Mouse (Mus musculus): ENCODE results near the gene Pitpnm2. TPM values are rescaled to one million over a fixed set of nuclear protein-coding genes. Genes with fewer than 3 reads are reported as not detected.

Pitpnm2 gene
- polyA plus RNA-seq, 1 experiment from 2014 or later = 4.9 TPM

GRCm38 (mm10) chr5:124266821-124267220 lies 17.3 kb upstream of the Pitpnm2 start:
- H3K4me2 ChIP-seq = no peak overlapping the region
- ATAC-seq (replicated peaks; ENCODE audit: insufficient number of reproducible peaks, insufficient read depth, low FRiP score, low read depth) = no peak
- H3K4me1 ChIP-seq (replicated peaks) = peaks cover 11% of the 10 kb centered on the region
- H3K36me3 ChIP-seq = peaks cover 11% of the 10 kb centered on the region
- H3K27me3 ChIP-seq = no peaks in the 10 kb centered on the region
- H3K9ac ChIP-seq = no peak overlapping the region
- H3K4me3 ChIP-seq = no peak overlapping the region
- H3K9me3 ChIP-seq (replicated peaks) = no peaks in the 10 kb centered on the region
- WGBS = 34% methylated on average over 6 of the region's 6 CpGs
- H3K27ac ChIP-seq = no peak overlapping the region

GRCm38 (mm10) chr5:124263246-124263645 lies 13.7 kb upstream of the Pitpnm2 start:
- ATAC-seq (replicated peaks; ENCODE audit: insufficient number of reproducible peaks, insufficient read depth, low FRiP score, low read depth) = no peak

GRCm38 (mm10) chr5:124262090-124262489 lies 12.5 kb upstream of the Pitpnm2 start:
- Histone ChIP-seq H3K9me3 (replicated peaks) (no peaks in the 10 kb centered on the region), H3K27me3 (no peaks in the 10 kb centered on the region), H3K4me3 (no peak overlapping the region), H3K9ac (no peak overlapping the region), H3K36me3 (peaks cover 29% of the 10 kb centered on the region), H3K4me2 (no peak overlapping the region), H3K27ac (no peak overlapping the region), H3K4me1 (replicated peaks) (peaks cover 7% of the 10 kb centered on the region; the same call in 1 of the 2 replicates)
- no peak for ATAC-seq (replicated peaks; ENCODE audit: insufficient number of reproducible peaks, insufficient read depth, low FRiP score, low read depth)
- 92% methylated on average over 4 of the region's 4 CpGs for WGBS

More at GRCm38 (mm10) chr5:124263246-124263645, 13.7 kb upstream of the Pitpnm2 start:
- H3K9ac ChIP-seq = no peak overlapping the region
- H3K4me1 ChIP-seq (replicated peaks) = peaks cover 11% of the 10 kb centered on the region
- H3K4me2 ChIP-seq = no peak overlapping the region
- no peak overlapping the region for H3K27ac ChIP-seq
- H3K4me3 ChIP-seq = no peak overlapping the region
- peaks cover 17% of the 10 kb centered on the region for H3K36me3 ChIP-seq
- H3K9me3 ChIP-seq (replicated peaks) = no peaks in the 10 kb centered on the region
- H3K27me3 ChIP-seq = no peaks in the 10 kb centered on the region
- WGBS = 74% methylated on average over 4 of the region's 4 CpGs

GRCm38 (mm10) chr5:124259133-124259532 lies 9.6 kb upstream of the Pitpnm2 start:
- ATAC-seq (replicated peaks; ENCODE audit: insufficient number of reproducible peaks, insufficient read depth, low FRiP score, low read depth) = no peak
- Histone ChIP-seq H3K9ac (no peak overlapping the region), H3K36me3 (peaks cover 37% of the 10 kb centered on the region), H3K4me2 (no peak overlapping the region), H3K9me3 (replicated peaks) (no peaks in the 10 kb centered on the region), H3K4me1 (replicated peaks) (no peaks in the 10 kb centered on the region), H3K27ac (no peak overlapping the region), H3K27me3 (no peaks in the 10 kb centered on the region), H3K4me3 (no peak overlapping the region)
- 68% methylated on average over 2 of the region's 2 CpGs for WGBS

GRCm38 (mm10) chr5:124258026-124258425 lies 8.5 kb upstream of the Pitpnm2 start:
- H3K27ac ChIP-seq = no peak overlapping the region
- H3K4me1 ChIP-seq (replicated peaks) = no peaks in the 10 kb centered on the region
- peaks cover 40% of the 10 kb centered on the region for H3K36me3 ChIP-seq
- WGBS = 91% methylated on average over 1 of the region's 1 CpGs
- H3K4me2 ChIP-seq = no peak overlapping the region
- no peaks in the 10 kb centered on the region for H3K9me3 ChIP-seq (replicated peaks)
- H3K4me3 ChIP-seq = no peak overlapping the region
- no peak overlapping the region for H3K9ac ChIP-seq
- ATAC-seq (replicated peaks; ENCODE audit: insufficient number of reproducible peaks, insufficient read depth, low FRiP score, low read depth) = no peak
- no peaks in the 10 kb centered on the region for H3K27me3 ChIP-seq

GRCm38 (mm10) chr5:124255141-124255540 lies 5.6 kb upstream of the Pitpnm2 start:
- Histone ChIP-seq H3K27ac (no peak overlapping the region), H3K27me3 (no peaks in the 10 kb centered on the region)

GRCm38 (mm10) chr5:124253555-124253954 lies 4.0 kb upstream of the Pitpnm2 start:
- no peak for ATAC-seq (replicated peaks; ENCODE audit: insufficient number of reproducible peaks, insufficient read depth, low FRiP score, low read depth)

More at GRCm38 (mm10) chr5:124255141-124255540, 5.6 kb upstream of the Pitpnm2 start:
- no peak for ATAC-seq (replicated peaks; ENCODE audit: insufficient number of reproducible peaks, insufficient read depth, low FRiP score, low read depth)
- WGBS = 87% methylated on average over 7 of the region's 7 CpGs
- H3K9me3 ChIP-seq (replicated peaks) = no peaks in the 10 kb centered on the region
- H3K36me3 ChIP-seq = peaks cover 40% of the 10 kb centered on the region
- peaks cover 5% of the 10 kb centered on the region; the same call in 1 of the 2 replicates for H3K4me1 ChIP-seq (replicated peaks)
- no peak overlapping the region for H3K4me2 ChIP-seq
- H3K4me3 ChIP-seq = no peak overlapping the region
- no peak overlapping the region for H3K9ac ChIP-seq

GRCm38 (mm10) chr5:124252580-124253320 lies 3.2 kb upstream of the Pitpnm2 start:
- Histone ChIP-seq H3K9me3 (replicated peaks) (no peaks in the 10 kb centered on the region), H3K36me3 (peaks cover 23% of the 10 kb centered on the region), H3K4me3 (no peak overlapping the region), H3K27me3 (no peaks in the 10 kb centered on the region), H3K27ac (no peak overlapping the region), H3K4me1 (replicated peaks) (peaks cover 17% of the 10 kb centered on the region), H3K4me2 (no peak overlapping the region), H3K9ac (no peak overlapping the region)
- 95% methylated on average over 13 of the region's 13 CpGs for WGBS
- no peak for ATAC-seq (replicated peaks; ENCODE audit: insufficient number of reproducible peaks, insufficient read depth, low FRiP score, low read depth)

More at GRCm38 (mm10) chr5:124253555-124253954, 4.0 kb upstream of the Pitpnm2 start:
- H3K4me3 ChIP-seq = no peak overlapping the region
- H3K27me3 ChIP-seq = no peaks in the 10 kb centered on the region
- H3K36me3 ChIP-seq = peaks cover 31% of the 10 kb centered on the region
- no peak overlapping the region for H3K27ac ChIP-seq
- H3K9me3 ChIP-seq (replicated peaks) = no peaks in the 10 kb centered on the region
- H3K4me2 ChIP-seq = no peak overlapping the region
- WGBS = 91% methylated on average over 8 of the region's 8 CpGs
- H3K4me1 ChIP-seq (replicated peaks) = peaks cover 9% of the 10 kb centered on the region
- H3K9ac ChIP-seq = no peak overlapping the region

GRCm38 (mm10) chr5:124251070-124251469 lies 1.5 kb upstream of the Pitpnm2 start:
- H3K4me1 ChIP-seq (replicated peaks) = peaks cover 28% of the 10 kb centered on the region
- 68% methylated on average over 5 of the region's 5 CpGs for WGBS
- H3K27ac ChIP-seq = no peak overlapping the region
- H3K4me3 ChIP-seq = no peak overlapping the region
- H3K4me2 ChIP-seq = no peak overlapping the region
- no peaks in the 10 kb centered on the region for H3K27me3 ChIP-seq
- peaks cover 14% of the 10 kb centered on the region; the same call in 1 of the 2 replicates for H3K36me3 ChIP-seq
- no peaks in the 10 kb centered on the region for H3K9me3 ChIP-seq (replicated peaks)
- ATAC-seq (replicated peaks; ENCODE audit: insufficient number of reproducible peaks, insufficient read depth, low FRiP score, low read depth) = no peak
- no peak overlapping the region for H3K9ac ChIP-seq

GRCm38 (mm10) chr5:124248845-124249613 lies 531 bp downstream of the Pitpnm2 start:
- no peaks in the 10 kb centered on the region for H3K27me3 ChIP-seq
- ATAC-seq (replicated peaks; ENCODE audit: insufficient number of reproducible peaks, insufficient read depth, low FRiP score, low read depth) = peak; percentile 41
- H3K9ac ChIP-seq = peak overlapping the region; percentile 94
- peak overlapping the region; percentile 82 for H3K4me3 ChIP-seq
- no peaks in the 10 kb centered on the region for H3K9me3 ChIP-seq (replicated peaks)
- H3K4me2 ChIP-seq = peak overlapping the region; percentile 91
- H3K4me1 ChIP-seq (replicated peaks) = peaks cover 37% of the 10 kb centered on the region
- H3K27ac ChIP-seq = peak overlapping the region; percentile 93
- peaks cover 21% of the 10 kb centered on the region for H3K36me3 ChIP-seq
- under 1% methylated on average over 75 of the region's 77 CpGs for WGBS

- Histone ChIP-seq H3K9ac (peak overlapping the region; percentile 94), H3K4me1 (replicated peaks) (peaks cover 43% of the 10 kb centered on the region), H3K36me3 (peaks cover 24% of the 10 kb centered on the region), H3K27ac (peak overlapping the region; percentile 93), H3K9me3 (replicated peaks) (no peaks in the 10 kb centered on the region), H3K4me3 (peak overlapping the region; percentile 82), H3K4me2 (peak overlapping the region; percentile 91), H3K27me3 (no peaks in the 10 kb centered on the region)
- no peak for ATAC-seq (replicated peaks; ENCODE audit: insufficient number of reproducible peaks, insufficient read depth, low FRiP score, low read depth)
- 27% methylated on average over 9 of the region's 9 CpGs for WGBS
Observed at GRCm38 (mm10) chr5:124247986-124248626, 1.5 kb downstream of the Pitpnm2 start.

Measured in heart, embryonic 15.5 days (tissue).